Mouse (Mus musculus): Measurements from ENCODE around the gene Mylk3. TPM values are rescaled to one million over a fixed set of nuclear protein-coding genes. Genes with fewer than 3 reads are reported as not detected.

Gene Mylk3
- polyA plus RNA-seq, 1 experiment, result not detected

DNA sequence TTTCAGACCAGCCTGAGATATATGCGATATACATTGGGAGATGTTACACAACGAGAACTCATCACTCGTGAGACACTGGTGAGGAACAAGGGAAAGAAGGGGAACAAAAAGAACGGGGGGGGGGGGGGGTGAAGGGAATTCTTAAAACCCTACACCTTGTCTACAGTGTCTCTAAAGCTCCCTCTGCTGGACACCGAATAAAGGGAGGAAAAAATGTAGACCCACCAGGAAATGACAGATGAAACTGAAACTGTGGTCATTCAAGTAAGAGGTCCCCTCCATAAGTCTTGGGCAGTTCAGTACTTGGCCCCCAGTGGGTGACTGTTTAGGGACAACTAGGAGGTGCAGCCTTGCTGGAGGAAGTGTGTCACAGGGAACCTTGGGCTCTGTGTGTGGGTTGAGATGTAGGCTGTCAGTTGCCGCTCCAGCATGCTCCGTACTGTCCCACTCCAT, 21.9 kb upstream of the Mylk3 start:
- Histone ChIP-seq H3K9ac (ENCODE audit: low read depth, poor library complexity, severe bottlenecking) (no peak overlapping the region), H3K27me3 (ENCODE audit: control insufficient read depth, insufficient read depth, low read length, poor library complexity, severe bottlenecking) (no peaks in the 10 kb centered on the region), H3K36me3 (ENCODE audit: control insufficient read depth, insufficient read depth, low read length, poor library complexity, severe bottlenecking) (peaks cover 9% of the 10 kb centered on the region), H3K4me1 (ENCODE audit: control insufficient read depth, insufficient read depth, low read length) (no peaks in the 10 kb centered on the region), H3K9me3 (replicated peaks; ENCODE audit: control insufficient read depth, insufficient read depth, low read length, poor library complexity, severe bottlenecking) (no peaks in the 10 kb centered on the region; the same call in 1 of the 2 replicates), H3K4me3 (ENCODE audit: low read depth, low read length) (no peak overlapping the region), H3K27ac (ENCODE audit: insufficient read depth, low read length) (no peak overlapping the region)
- TF ChIP-seq POLR2A (IDR thresholded peaks at IDR 0.05; ENCODE audit: insufficient read depth, low read length), result no peak
- TF ChIP-seq CTCF (IDR thresholded peaks at IDR 0.05; ENCODE audit: low read depth, low read length), result no peak
- TF ChIP-seq EP300 (IDR thresholded peaks at IDR 0.05; ENCODE audit: insufficient read depth, low read depth, low read length), result no peak

DNA sequence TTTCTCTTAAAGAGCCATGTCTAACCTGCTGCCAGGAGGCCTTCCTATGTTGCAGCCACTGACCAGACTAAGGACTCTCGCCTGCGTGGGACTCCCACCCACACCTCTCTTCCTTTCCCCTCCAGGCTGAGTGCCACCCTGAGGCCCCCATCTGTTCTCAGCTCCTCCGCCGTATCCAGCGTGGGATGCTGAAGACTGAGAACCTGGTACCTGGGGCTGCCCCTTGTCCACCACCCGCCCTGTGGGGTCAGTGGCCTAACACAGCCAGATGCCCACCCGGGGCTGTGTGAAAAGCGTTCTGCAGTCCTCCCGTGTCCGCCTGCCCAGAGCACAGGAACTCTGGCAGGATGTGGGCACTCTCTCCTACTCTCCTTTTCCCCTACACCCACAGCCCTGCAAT, 19.8 kb upstream of the Mylk3 start:
- Histone ChIP-seq H3K27ac (ENCODE audit: insufficient read depth, low read length) (no peak overlapping the region), H3K36me3 (ENCODE audit: control insufficient read depth, insufficient read depth, low read length, poor library complexity, severe bottlenecking) (peaks cover 3% of the 10 kb centered on the region; the same call in 1 of the 2 replicates), H3K4me1 (ENCODE audit: control insufficient read depth, insufficient read depth, low read length) (no peaks in the 10 kb centered on the region), H3K27me3 (ENCODE audit: control insufficient read depth, insufficient read depth, low read length, poor library complexity, severe bottlenecking) (no peaks in the 10 kb centered on the region), H3K4me3 (ENCODE audit: low read depth, low read length) (no peak overlapping the region), H3K9ac (ENCODE audit: low read depth, poor library complexity, severe bottlenecking) (no peak overlapping the region), H3K9me3 (replicated peaks; ENCODE audit: control insufficient read depth, insufficient read depth, low read length, poor library complexity, severe bottlenecking) (no peaks in the 10 kb centered on the region; the same call in 1 of the 2 replicates)
- TF ChIP-seq POLR2A (IDR thresholded peaks at IDR 0.05; ENCODE audit: insufficient read depth, low read length), result no peak
- TF ChIP-seq EP300 (IDR thresholded peaks at IDR 0.05; ENCODE audit: insufficient read depth, low read depth, low read length), result no peak

DNA sequence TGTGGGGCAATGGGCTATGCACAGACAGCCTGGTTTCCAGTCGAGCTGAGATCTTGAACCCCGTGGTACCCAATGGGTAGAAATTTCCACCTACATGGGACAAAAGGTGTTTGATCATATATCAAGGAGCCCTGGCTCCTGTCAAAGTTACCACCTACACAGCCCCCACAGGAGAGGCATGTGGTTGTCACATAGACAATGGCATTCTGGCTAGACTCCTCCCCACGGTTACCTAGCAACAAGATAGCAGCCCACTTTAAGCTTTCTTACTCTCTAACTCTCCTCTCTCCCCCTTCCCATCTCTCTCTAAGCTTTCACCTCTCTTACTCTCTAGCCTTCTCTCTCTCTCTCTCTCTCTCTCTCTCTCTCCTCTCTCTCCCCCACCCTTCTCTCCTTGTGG, 19.3 kb upstream of the Mylk3 start:
- Histone ChIP-seq H3K4me3 (ENCODE audit: low read depth, low read length) (no peak overlapping the region), H3K36me3 (ENCODE audit: control insufficient read depth, insufficient read depth, low read length, poor library complexity, severe bottlenecking) (peaks cover 3% of the 10 kb centered on the region; the same call in 1 of the 2 replicates), H3K4me1 (ENCODE audit: control insufficient read depth, insufficient read depth, low read length) (no peaks in the 10 kb centered on the region), H3K27me3 (ENCODE audit: control insufficient read depth, insufficient read depth, low read length, poor library complexity, severe bottlenecking) (no peaks in the 10 kb centered on the region), H3K27ac (ENCODE audit: insufficient read depth, low read length) (no peak overlapping the region), H3K9me3 (replicated peaks; ENCODE audit: control insufficient read depth, insufficient read depth, low read length, poor library complexity, severe bottlenecking) (no peaks in the 10 kb centered on the region; the same call in 1 of the 2 replicates), H3K9ac (ENCODE audit: low read depth, poor library complexity, severe bottlenecking) (no peak overlapping the region)
- no peak for TF ChIP-seq EP300 (IDR thresholded peaks at IDR 0.05; ENCODE audit: insufficient read depth, low read depth, low read length)

DNA sequence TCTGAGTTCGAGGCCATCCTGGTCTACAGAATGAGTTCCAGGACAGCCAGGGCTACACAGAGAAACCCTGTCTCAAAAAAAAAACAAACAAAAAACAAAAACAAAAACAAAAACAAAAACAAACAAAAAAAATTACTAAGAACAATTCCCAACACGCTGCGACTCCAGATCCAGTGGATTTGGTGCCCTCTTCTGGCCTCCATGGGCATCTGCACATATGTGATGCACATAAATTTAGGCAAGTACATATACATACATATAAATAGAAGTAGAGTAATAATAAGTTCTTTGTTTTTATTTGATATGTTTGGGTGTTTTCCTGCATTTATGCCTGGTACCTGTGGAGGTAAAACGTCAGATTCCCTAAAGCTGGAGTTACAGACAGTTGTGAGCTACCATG, 12.4 kb upstream of the Mylk3 start:
- Histone ChIP-seq H3K9me3 (replicated peaks; ENCODE audit: control insufficient read depth, insufficient read depth, low read length, poor library complexity, severe bottlenecking) (no peaks in the 10 kb centered on the region), H3K36me3 (ENCODE audit: control insufficient read depth, insufficient read depth, low read length, poor library complexity, severe bottlenecking) (no peaks in the 10 kb centered on the region), H3K4me1 (ENCODE audit: control insufficient read depth, insufficient read depth, low read length) (no peaks in the 10 kb centered on the region), H3K27ac (ENCODE audit: insufficient read depth, low read length) (no peak overlapping the region), H3K27me3 (ENCODE audit: control insufficient read depth, insufficient read depth, low read length, poor library complexity, severe bottlenecking) (no peaks in the 10 kb centered on the region), H3K9ac (ENCODE audit: low read depth, poor library complexity, severe bottlenecking) (no peak overlapping the region), H3K4me3 (ENCODE audit: low read depth, low read length) (no peak overlapping the region)
- TF ChIP-seq CTCF (IDR thresholded peaks at IDR 0.05; ENCODE audit: low read depth, low read length), result peak; percentile 30
- TF ChIP-seq POLR2A (IDR thresholded peaks at IDR 0.05; ENCODE audit: insufficient read depth, low read length), result no peak

GRCm38 (mm10) chr8:85397508-85397907, 11.4 kb upstream of the Mylk3 start:
- Histone ChIP-seq H3K36me3 (ENCODE audit: control insufficient read depth, insufficient read depth, low read length, poor library complexity, severe bottlenecking) (no peaks in the 10 kb centered on the region), H3K4me3 (ENCODE audit: low read depth, low read length) (no peak overlapping the region), H3K27ac (ENCODE audit: insufficient read depth, low read length) (no peak overlapping the region), H3K4me1 (ENCODE audit: control insufficient read depth, insufficient read depth, low read length) (no peaks in the 10 kb centered on the region), H3K27me3 (ENCODE audit: control insufficient read depth, insufficient read depth, low read length, poor library complexity, severe bottlenecking) (no peaks in the 10 kb centered on the region), H3K9me3 (replicated peaks; ENCODE audit: control insufficient read depth, insufficient read depth, low read length, poor library complexity, severe bottlenecking) (no peaks in the 10 kb centered on the region), H3K9ac (ENCODE audit: low read depth, poor library complexity, severe bottlenecking) (no peak overlapping the region)
- TF ChIP-seq EP300 (IDR thresholded peaks at IDR 0.05; ENCODE audit: insufficient read depth, low read depth, low read length) (no peak), CTCF (IDR thresholded peaks at IDR 0.05; ENCODE audit: low read depth, low read length) (peak; percentile 43)

DNA sequence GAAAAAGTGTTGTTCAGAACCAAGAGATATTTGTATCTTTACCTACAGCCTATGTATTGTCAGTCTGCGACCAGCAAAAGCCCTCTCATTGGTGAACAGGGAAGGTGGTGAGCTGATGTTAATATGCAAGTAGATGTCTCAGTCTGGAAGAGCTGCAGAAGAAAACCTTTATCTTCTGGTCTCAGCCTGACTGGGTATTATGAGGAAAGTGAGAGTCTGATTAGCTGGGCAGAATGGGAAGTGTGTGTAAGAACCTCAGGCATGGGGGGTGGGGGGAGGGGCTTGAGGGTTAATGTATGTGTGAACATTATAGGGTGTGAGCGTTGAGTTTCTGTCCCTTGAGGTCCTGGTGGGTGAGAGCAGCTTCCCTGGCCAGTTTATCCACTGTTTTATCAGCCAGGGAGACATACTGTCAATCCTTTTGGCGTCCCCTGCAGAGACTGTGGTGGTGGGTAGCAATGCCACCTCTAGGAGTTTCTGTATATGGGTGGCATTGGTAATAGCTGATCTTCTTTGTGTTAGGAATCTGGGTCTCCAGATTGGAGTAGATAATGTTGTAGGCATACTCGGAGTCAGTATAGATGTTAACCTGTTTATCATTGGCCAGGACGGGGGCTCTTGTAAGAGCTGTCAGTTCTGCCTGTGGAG, 10.4 kb upstream of the Mylk3 start:
- TF ChIP-seq EP300 (IDR thresholded peaks at IDR 0.05; ENCODE audit: insufficient read depth, low read depth, low read length) (no peak), POLR2A (IDR thresholded peaks at IDR 0.05; ENCODE audit: insufficient read depth, low read length) (no peak), CTCF (IDR thresholded peaks at IDR 0.05; ENCODE audit: low read depth, low read length) (no peak)
- H3K4me1 ChIP-seq (ENCODE audit: control insufficient read depth, insufficient read depth, low read length), result no peaks in the 10 kb centered on the region
- H3K27me3 ChIP-seq (ENCODE audit: control insufficient read depth, insufficient read depth, low read length, poor library complexity, severe bottlenecking), result no peaks in the 10 kb centered on the region
- H3K27ac ChIP-seq (ENCODE audit: insufficient read depth, low read length), result no peak overlapping the region
- no peaks in the 10 kb centered on the region for H3K9me3 ChIP-seq (replicated peaks; ENCODE audit: control insufficient read depth, insufficient read depth, low read length, poor library complexity, severe bottlenecking)
- H3K4me3 ChIP-seq (ENCODE audit: low read depth, low read length), result no peak overlapping the region
- no peaks in the 10 kb centered on the region for H3K36me3 ChIP-seq (ENCODE audit: control insufficient read depth, insufficient read depth, low read length, poor library complexity, severe bottlenecking)
- H3K9ac ChIP-seq (ENCODE audit: low read depth, poor library complexity, severe bottlenecking), result no peak overlapping the region

All from ES-Bruce4 (cell line).